Mouse (Mus musculus) layer of hippocampus, adult 9-11 months (tissue): ENCODE measurements around the gene Stk33.

Experiments
- DNase-seq: peaks from one replicate; pipeline ENCODE4 v3.0.0; 2022

Stk33 gene

DNA sequence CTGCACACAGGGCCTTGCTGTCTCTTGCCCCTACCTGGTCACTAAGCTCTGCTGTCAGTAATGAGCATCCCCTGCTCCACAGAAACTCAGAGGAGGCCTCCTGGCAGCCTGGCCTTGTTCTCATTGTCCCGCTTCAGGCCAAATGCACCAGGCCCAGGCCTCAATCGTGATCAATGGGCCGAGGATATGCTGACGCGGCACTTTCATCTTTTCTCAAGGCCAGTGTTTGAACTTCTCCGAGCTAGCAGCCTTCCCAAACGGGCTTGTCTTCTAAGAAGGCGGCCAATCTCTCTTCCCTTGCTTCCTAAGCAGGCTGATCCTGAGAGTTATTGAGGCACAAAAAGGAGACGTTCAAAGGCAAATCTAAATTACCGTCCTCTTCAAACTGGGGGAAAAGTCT, 200.2 kb downstream of the Stk33 start:
- no peak for DNase-seq

DNA sequence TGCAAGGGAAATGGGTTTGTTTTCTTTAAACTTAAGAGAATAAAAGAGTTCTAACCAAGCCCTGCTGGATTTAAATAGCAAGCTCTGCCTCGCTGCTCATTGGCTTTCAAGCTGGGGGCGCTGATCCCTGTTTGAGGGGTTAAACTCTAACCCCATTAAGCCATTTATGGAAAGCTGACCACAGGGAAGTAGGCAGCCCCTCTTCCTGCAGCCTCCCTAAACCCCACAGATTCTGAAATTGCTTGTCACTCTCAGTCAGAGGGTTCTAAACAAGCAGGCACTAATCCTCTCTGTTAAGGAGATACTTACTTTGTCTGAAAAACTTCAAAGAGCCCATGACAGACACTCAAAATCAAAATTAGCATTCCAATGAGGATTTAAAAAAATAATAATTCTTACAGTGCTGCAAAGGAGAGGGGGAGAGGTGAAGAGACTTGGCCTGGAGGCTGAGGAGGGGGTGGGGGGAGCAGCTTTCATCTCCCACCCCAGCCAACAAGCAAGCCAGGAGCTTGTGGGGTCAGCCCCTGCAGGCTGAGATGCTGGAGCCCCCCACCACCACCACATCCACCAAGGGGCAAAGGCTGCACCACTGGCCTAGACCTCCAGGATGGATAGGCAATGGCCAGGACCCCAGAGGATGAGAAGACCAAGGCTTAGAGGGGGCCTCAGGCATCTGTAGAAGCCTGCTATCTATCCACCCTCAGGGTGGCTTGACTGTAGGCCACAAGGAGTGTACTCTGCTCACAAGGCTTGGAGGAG, 203.8 kb downstream of the Stk33 start:
- no peak for DNase-seq

DNA sequence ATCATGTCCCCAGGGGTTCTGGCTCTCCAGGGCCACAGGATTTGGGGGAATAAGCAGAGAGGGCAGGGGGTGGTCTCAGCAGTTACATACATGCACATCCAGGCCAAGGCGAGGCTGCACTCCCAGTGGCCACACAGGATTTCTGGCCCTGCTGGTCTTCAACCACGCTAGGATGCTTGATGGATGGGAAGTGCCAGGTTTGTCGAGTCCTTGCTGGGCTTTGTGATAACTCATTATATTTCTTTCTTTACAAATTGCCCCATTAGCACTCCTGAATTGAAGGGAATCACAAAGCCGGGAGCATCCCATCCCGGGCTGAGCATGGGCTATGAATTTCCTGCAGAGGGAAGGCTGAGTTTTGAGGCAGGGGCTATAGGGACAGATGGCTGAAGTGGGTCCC, 204.4 kb downstream of the Stk33 start:
- no peak for DNase-seq

DNA sequence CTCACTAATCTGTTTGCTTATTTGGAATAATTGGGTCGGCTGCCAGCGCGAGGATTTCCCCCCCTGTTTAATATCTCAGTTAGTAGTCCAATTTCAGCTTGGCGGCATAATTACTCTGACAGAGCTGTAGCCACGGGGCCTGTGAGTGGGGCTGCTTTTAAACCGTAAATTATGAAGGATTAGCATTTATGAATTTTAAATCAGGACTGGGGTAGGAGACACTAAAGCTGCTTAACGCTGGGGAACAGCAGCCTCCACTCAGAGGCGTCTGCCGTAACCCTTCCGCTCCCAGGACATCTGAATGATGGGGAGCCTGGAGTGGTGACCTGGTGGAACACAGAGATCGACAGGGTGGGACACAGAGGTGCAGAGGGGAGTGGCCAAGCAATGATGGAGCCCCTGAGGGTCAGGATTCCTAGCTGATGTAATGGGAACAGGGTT, 207.0 kb downstream of the Stk33 start:
- peak; percentile 24 for DNase-seq

DNA sequence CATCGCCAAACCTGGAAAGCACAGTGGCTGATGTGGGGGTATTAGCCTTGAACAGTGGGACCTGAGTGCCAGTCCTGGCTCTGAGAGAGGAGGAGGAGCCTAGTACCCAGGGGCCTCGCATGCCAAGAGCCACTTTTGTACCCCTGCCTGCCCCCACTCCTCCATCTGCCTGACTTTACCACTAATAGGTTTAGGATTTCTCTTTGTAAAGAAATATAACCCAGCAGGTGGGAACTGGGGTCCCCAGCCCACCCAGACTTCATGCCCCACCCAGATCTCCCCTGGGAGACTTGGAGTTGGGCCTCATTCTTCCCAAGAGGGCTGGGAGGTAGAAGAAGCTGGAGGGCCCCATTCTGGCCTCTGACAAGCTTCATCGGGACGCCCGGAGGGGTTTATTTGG, 207.6 kb downstream of the Stk33 start:
- no peak for DNase-seq

DNA sequence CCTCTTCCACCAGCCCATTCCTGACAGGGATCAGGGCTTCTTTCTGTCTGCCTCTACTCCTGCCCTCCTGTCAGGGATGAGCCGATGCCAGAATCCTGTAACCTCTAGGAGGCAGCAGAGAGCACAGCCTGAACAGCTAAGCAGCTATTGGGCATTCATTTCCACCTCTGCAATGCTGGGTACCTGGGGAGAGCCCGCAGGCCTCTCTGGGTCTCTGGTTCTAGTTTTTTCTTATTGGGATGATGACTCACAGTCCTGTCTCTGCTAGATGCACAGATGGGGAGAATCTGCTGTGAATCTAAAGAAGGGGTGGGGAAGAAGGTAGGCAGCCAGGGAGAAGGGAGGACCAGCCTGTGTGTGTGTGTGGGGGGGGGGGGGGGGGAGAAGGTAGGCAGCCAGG, 208.1 kb downstream of the Stk33 start:
- DNase-seq: peak; percentile 67
